Mouse (Mus musculus) cerebellum, adult (tissue): Measurements from ENCODE around the gene Rps6ka5.

Experiments
- ATAC-seq: cut with Nextera tagmentation; 2 replicates; pipeline ENCODE4 v1.9.2; 2017; ENCODE audit warnings: mild to moderate bottlenecking, moderate library complexity, mixed read lengths; ENCODE audit not compliant: insufficient number of reproducible peaks, low FRiP score, low TSS enrichment

The Rps6ka5 gene

GRCm38 (mm10) chr12:100726651-100727050 is at the start of gene Rps6ka5:
TSS of gene Rps6ka5 (minus strand) at chr12:100726983.
- ATAC-seq, result no peak

GRCm38 (mm10) chr12:100775911-100776581 is 49.3 kb upstream of the Rps6ka5 start:
- ATAC-seq, result no peak

GRCm38 (mm10) chr12:100775291-100775690 is 48.5 kb upstream of the Rps6ka5 start:
- ATAC-seq, result no peak

- ATAC-seq, result no peak
These were observed 48.0 kb upstream of the Rps6ka5 start for GRCm38 (mm10) chr12:100774756-100775155.

- ATAC-seq, result no peak
These were observed 45.6 kb upstream of the Rps6ka5 start for GRCm38 (mm10) chr12:100772230-100772984.

GRCm38 (mm10) chr12:100770765-100771164 is 44.0 kb upstream of the Rps6ka5 start:
- no peak for ATAC-seq

GRCm38 (mm10) chr12:100769871-100770270 is 43.1 kb upstream of the Rps6ka5 start:
- no peak for ATAC-seq

GRCm38 (mm10) chr12:100764329-100765018 is 37.7 kb upstream of the Rps6ka5 start:
- ATAC-seq, result no peak

GRCm38 (mm10) chr12:100762663-100763425 is 36.1 kb upstream of the Rps6ka5 start:
- ATAC-seq, result no peak

GRCm38 (mm10) chr12:100757427-100757826 is 30.6 kb upstream of the Rps6ka5 start:
- ATAC-seq, result no peak

- no peak for ATAC-seq
These were observed 26.9 kb upstream of the Rps6ka5 start for GRCm38 (mm10) chr12:100753716-100754115.

GRCm38 (mm10) chr12:100752977-100753376 is 26.2 kb upstream of the Rps6ka5 start:
- ATAC-seq, result no peak

- ATAC-seq, result no peak
These were observed 15.7 kb upstream of the Rps6ka5 start for GRCm38 (mm10) chr12:100742468-100742867.

- no peak for ATAC-seq
These were observed 13.5 kb upstream of the Rps6ka5 start for GRCm38 (mm10) chr12:100740313-100740712.

- no peak for ATAC-seq
These were observed 12.3 kb upstream of the Rps6ka5 start for GRCm38 (mm10) chr12:100739011-100739570.

GRCm38 (mm10) chr12:100738498-100738897 is 11.7 kb upstream of the Rps6ka5 start:
- no peak for ATAC-seq

GRCm38 (mm10) chr12:100735581-100735980 is 8.8 kb upstream of the Rps6ka5 start:
- ATAC-seq, result no peak

- ATAC-seq, result peak; percentile 45; the same call in 1 of the 2 replicates
These were observed 8.4 kb upstream of the Rps6ka5 start for GRCm38 (mm10) chr12:100735156-100735555.

- ATAC-seq, result no peak
These were observed 2.1 kb upstream of the Rps6ka5 start for GRCm38 (mm10) chr12:100728646-100729485.
